Mouse (Mus musculus) cerebral cortex, adult 2 months (tissue): ENCODE measurements around the gene Madcam1.

ENCODE experiments used
- WGBS: fragments of 180-500 bp; shearing (Covaris S2); methylation state at CpG from one replicate; pipeline ENCODE4 v1.1.7; 2018; 5-methylcytosine and 5-hydroxymethylcytosine counted together

The Madcam1 gene

DNA sequence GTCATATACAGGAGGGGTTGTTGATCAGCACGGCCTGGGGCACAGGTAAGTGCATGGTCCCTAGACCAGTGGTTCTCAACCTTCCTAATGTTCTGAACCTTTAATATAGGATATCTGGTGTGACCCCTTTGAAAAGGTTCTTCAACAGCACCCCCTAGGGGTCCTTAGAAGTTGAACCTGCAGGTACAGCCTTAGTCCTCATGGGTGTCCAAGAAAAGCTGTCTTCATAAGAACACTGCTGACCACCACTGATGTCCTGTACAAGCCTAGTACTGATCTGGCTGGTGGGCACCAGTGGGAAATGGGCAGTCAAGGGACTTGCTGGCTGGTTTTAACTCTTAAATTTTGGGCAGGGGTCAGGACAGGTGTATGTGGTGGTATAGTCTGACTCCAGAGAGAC is 47.7 kb downstream of the Madcam1 start:
- WGBS, result 72% methylated on average over 1 of the region's 1 CpGs

DNA sequence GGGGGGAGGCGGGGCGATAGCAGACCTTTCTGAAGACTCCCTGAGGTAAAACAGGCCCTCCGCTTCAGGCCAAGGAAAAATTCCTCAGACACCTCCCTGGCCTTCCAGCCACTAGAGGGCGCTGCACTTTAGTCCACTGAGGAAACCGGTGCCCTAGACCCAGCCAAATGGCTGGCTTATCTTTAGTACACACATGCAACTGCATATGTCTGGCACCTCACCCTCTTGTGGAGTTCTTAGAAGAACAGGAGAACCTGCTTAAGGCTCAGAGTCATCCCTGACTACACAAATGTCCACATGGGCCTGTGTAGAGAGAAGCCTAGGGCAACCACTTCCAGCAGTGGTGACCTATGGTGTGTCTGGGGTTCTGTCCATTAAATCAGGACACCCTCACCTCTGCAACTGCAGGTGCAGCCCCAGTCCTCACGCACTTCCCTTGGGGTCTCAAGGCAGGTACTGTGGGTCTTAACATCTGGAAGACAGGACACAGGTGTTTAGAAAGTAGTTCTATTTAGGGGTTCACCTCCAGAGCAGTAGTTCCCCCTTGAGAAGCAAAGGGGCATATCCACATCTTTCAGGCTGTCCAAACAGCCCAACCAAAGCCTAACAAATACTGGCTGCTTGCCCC is 48.3 kb downstream of the Madcam1 start:
- WGBS, result 9% methylated on average over 4 of the region's 6 CpGs

DNA sequence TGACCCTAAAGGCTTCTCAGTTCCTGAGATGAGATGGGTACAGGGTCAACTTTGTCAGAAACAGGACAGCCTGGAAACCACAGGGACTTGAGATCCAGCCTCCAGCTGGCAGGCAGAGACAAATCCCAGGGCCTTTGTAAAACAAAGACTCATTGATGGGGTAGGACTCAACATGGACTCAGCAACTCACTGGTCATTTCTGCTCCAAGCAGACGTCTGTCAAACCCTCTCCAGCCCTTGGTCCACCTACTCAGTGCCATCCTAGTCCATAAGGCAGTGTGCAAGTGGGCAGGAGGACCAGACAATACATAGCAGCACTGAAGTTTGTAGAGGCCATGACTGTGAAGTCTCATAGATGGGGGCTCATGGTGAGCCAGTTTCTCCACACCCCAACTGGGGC is 48.8 kb downstream of the Madcam1 start:
- 5% methylated on average over 1 of the region's 1 CpGs for WGBS

DNA sequence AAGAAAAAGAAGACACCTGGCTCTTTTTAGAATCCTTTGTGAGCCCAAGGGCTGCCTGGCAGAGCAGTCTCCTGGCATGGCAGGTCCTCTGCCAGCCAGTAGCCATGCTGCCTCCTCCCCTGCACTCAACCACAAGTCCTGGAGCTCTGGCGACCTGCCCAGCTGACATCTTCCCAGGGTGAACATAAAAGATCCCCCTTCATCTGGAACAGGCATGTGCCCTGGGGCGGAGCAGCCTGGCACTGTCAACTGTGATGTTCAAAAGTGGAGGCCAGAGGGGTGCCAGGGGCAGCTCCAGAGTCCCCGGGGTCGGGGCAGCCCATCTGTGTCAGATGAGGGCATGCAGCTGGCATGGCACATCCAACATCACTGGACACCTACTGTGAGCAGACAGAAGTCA is 50.6 kb downstream of the Madcam1 start:
- 43% methylated on average over 4 of the region's 4 CpGs for WGBS

DNA sequence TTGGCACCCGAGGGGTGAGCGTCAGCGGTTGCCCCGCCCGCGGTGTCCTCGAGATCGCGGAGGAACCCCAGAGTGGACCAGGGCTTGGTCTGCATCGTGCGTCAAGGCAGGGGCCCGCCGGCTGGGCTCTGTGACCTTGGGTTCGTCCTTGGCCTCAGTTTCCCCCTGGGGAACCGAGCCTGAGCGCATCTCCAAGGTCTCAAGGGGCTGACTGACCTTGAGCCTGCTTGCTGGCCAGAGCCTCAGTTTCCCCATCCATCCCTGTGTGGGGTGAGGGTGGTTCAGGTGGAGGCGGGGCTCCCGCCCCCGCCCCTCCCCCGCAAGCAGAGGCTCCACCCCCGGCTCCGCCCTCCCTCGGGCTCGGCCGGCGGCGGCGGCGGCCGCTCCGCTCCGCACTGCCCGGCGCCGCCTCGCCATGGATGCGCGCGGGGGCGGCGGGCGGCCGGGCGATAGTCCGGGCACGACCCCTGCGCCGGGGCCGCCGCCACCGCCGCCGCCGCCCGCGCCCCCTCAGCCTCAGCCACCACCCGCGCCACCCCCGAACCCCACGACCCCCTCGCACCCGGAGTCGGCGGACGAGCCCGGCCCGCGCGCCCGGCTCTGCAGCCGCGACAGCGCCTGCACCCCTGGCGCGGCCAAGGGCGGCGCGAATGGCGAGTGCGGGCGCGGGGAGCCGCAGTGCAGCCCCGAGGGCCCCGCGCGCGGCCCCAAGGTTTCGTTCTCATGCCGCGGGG is 52.1 kb downstream of the Madcam1 start, which contains the start of gene Hcn2:
Gene Hcn2, plus strand, starts transcription at position 381 of the 734 bp plus-strand sequence.
- under 1% methylated on average over 78 of the region's 91 CpGs for WGBS

DNA sequence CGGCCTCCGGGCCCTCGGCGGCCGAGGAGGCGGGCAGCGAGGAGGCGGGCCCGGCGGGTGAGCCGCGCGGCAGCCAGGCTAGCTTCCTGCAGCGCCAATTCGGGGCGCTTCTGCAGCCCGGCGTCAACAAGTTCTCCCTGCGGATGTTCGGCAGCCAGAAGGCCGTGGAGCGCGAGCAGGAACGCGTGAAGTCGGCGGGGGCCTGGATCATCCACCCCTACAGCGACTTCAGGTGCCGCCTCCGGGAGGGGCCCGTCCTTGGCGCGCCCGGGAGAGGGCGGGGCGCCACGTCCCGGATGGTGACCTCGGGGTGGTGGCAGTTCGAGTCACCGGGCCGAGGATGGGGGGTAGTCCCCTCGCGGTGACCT is 52.6 kb downstream of the Madcam1 start:
- WGBS, result under 1% methylated on average over 44 of the region's 44 CpGs

DNA sequence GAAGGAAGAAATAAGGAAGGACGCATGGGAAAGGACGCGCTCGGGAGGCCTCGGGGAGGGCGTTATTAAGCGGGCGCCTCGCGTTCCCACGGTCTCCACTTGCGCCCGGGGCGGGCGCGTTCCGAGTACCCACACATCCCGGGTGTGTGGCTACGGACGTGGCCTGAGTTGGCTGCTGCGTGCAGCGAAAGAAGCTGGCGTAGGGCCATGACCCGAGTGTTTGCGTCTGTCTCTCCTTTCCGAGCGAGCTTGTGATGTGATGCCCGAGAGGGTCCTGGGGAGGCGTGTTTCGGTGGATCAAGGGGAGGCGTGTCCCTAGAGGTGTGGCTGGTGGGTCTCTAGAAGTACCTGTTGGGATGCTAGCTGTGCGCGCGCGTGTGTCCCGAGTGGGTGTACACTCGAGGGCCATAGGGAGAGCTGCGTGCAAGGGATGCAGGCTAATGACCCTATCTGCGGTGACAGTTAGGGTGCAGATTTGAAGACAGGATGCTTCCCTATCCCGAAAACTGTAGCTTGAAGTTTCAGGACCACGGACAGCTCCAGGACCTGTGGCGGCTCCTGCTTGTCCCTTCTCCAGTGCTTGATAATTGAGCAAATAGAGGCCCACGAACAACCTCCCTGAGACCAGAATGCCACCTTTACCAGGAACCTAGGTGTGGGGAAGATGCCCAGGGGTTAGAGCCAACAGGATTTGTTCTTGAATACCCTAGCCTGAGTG is 53.4 kb downstream of the Madcam1 start:
- WGBS, result 2% methylated on average over 43 of the region's 43 CpGs
